Mouse (Mus musculus): ENCODE data around the gene Tfap2e. TPM values are rescaled to one million over a fixed set of nuclear protein-coding genes. Genes with fewer than 3 reads are reported as not detected.

Gene Tfap2e
- total and polyA plus RNA-seq, 3 experiments: 0.05 TPM; not detected in 2

DNA sequence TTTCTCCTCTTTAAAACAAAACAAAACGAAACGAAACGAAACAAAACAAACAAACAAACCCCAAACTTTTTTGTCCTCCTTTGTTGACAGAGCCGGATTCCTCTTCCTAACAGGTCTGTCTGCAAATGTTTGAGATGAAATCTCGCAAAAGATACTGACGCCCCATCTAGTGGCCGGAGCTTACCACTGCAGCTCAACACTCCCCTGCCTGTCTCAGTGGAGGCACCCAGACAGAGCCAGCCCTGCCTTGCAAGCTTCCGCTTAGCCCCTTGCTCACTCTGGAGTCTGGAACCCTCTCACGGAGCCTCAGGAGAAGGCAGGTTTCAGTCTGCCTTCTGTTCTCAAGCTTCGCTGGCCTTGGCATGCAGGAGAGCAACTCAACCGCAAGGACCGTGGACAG lies 5.4 kb upstream of the Tfap2e start:
- peaks cover 30% of the 10 kb centered on the region for H3K4me1 ChIP-seq (ENCODE audit: insufficient read depth, low read depth, low read length)
- DNase-seq (ENCODE audit: low spot score) (peak; percentile 70), ATAC-seq (ENCODE audit: extremely low read depth, insufficient number of reproducible peaks, low FRiP score, poor library complexity, severe bottlenecking) (peak; percentile 46; the same call in 1 of the 2 replicates)
- TF ChIP-seq CTCF (IDR thresholded peaks at IDR 0.05; ENCODE audit: low read depth, low read length) (peak; percentile 73), TAL1 (conservative IDR thresholded peaks at IDR 0.05; ENCODE audit: low read depth, low read length) (no peak)
- no peaks in the 10 kb centered on the region for H3K9me3 ChIP-seq (replicated peaks)
- no peak overlapping the region for H3K4me3 ChIP-seq (ENCODE audit: low read depth, low read length)
- H3K27me3 ChIP-seq (ENCODE audit: insufficient read depth, low read length): peaks cover 9% of the 10 kb centered on the region
- H3K36me3 ChIP-seq (replicated peaks): peaks cover 36% of the 10 kb centered on the region

DNA sequence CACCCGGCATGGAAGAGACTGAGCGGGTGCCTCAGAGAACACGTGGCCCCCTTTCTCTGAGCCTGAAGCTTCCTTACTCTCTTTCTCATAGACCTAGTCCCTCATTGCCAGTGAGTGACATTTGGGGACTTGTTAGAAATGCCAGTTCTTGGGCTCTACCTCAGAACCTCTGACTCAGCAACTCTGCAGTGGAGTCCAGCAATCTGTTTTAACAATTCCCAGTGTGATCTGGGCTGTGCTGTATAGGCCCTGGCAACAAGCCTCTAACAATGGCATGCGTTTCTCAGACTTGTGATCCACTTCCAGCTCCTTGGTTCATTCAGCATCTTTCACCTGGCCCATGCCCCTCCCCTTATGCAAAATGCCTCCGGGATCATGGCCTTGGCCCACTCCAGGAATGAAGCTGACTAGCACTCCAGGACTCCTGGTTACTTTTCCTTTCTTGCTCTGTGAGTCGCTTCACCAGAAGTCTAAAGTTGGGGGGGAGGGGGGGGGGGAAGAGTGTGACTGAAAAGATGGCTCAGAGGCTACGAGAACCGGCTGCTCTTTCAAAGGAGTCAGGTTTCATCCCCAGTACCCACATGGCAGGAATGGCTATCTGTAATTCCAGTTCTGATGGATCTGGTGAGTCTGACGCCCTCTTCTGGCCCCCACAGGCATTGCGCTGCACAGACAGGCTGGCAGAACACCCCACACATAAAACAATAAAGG lies 4.1 kb upstream of the Tfap2e start:
- DNase-seq (ENCODE audit: low spot score) (no peak), ATAC-seq (ENCODE audit: extremely low read depth, insufficient number of reproducible peaks, low FRiP score, poor library complexity, severe bottlenecking) (no peak)
- H3K4me3 ChIP-seq (ENCODE audit: low read depth, low read length): no peak overlapping the region
- H3K36me3 ChIP-seq (replicated peaks): peaks cover 23% of the 10 kb centered on the region
- peaks cover 16% of the 10 kb centered on the region for H3K27me3 ChIP-seq (ENCODE audit: insufficient read depth, low read length)
- H3K9me3 ChIP-seq (replicated peaks): peaks cover 9% of the 10 kb centered on the region
- TF ChIP-seq POLR2AphosphoS5 (IDR thresholded peaks at IDR 0.05; ENCODE audit: insufficient replicate concordance, low read depth, low read length) (no peak), GATA2 (IDR thresholded peaks at IDR 0.05; ENCODE audit: borderline replicate concordance, low read depth, low read length) (no peak), TAL1 (conservative IDR thresholded peaks at IDR 0.05; ENCODE audit: low read depth, low read length) (no peak), CTCF (IDR thresholded peaks at IDR 0.05; ENCODE audit: low read depth, low read length) (no peak), GATA1 (IDR thresholded peaks at IDR 0.05; ENCODE audit: borderline replicate concordance, low read length) (no peak)
- peaks cover 19% of the 10 kb centered on the region for H3K4me1 ChIP-seq (ENCODE audit: insufficient read depth, low read depth, low read length)

DNA sequence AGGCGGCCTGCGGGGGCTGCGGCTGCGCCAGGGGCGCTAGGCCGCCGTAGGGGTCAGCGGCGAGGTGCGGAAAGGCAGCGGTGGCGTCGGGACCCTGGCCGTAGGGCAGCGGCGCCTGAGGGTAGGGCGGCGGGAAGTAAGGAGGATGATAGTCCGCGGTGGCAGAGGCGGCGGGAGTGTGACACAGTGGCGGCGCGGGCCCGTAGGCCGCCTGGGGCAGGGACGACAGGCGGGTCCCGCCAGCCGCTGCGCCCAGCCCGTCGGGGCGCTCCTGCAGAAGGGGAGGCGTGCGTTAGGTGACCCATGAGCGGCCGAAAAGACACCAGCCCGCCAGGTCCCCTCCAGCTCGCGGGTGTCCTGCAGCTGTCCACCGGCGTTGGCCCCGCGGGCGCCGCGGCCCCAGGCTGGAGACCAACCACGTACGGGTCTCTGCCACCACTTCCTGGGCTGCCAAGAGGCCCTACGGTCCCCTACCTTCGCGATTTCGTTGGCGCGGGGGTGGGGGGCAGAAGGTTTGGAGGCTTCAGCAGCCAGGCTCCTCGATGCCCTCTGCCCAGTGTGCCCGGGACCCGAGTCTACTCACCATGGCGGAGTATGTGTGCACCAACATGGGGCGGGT lies 549 bp downstream of the Tfap2e start:
- ATAC-seq (ENCODE audit: extremely low read depth, insufficient number of reproducible peaks, low FRiP score, poor library complexity, severe bottlenecking) (no peak), DNase-seq (ENCODE audit: low spot score) (no peak)
- Histone ChIP-seq H3K4me1 (ENCODE audit: insufficient read depth, low read depth, low read length) (no peaks in the 10 kb centered on the region), H3K9me3 (replicated peaks) (peaks cover 14% of the 10 kb centered on the region), H3K27me3 (ENCODE audit: insufficient read depth, low read length) (peaks cover 35% of the 10 kb centered on the region), H3K36me3 (replicated peaks) (no peaks in the 10 kb centered on the region), H3K4me3 (ENCODE audit: low read depth, low read length) (no peak overlapping the region)
- TF ChIP-seq GATA2 (IDR thresholded peaks at IDR 0.05; ENCODE audit: borderline replicate concordance, low read depth, low read length) (no peak), CTCF (IDR thresholded peaks at IDR 0.05; ENCODE audit: low read depth, low read length) (no peak)

DNA sequence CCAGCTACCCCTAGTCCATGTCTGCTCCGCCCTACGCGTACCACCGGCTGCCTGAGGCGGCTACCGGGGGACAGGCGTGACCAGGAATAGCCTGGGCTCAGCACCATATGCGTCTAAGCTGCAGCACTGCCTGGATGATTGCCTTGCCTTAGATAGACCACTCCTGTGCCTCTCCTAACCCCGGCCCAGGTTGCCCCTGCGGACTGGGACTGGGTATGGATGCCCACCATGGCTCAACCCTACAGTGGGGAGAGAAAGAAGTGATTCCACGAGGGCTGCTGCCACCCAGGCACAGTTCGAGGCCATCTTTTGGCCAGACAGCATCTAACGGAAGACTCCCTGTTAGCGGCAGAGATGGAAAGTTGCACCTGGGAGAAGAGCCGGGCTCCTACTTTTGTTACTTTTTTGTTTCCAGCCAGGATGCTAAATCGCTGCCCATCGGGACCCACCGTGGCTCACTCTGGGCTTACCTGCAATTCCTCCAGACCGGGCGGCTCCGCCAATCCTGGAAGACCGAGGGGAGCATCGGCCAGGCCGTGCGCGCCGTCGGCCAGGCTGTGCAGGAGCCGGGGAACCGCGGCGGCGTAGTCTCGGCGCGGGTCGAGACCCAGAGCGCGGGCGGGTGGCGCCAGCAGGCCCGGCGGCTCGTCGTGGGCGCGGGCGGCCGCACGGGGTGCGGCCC lies 1.2 kb downstream of the Tfap2e start:
- Histone ChIP-seq H3K27me3 (ENCODE audit: insufficient read depth, low read length) (peaks cover 35% of the 10 kb centered on the region), H3K36me3 (replicated peaks) (no peaks in the 10 kb centered on the region), H3K9me3 (replicated peaks) (peaks cover 14% of the 10 kb centered on the region), H3K4me1 (ENCODE audit: insufficient read depth, low read depth, low read length) (no peaks in the 10 kb centered on the region), H3K4me3 (ENCODE audit: low read depth, low read length) (no peak overlapping the region)
- TF ChIP-seq POLR2AphosphoS5 (IDR thresholded peaks at IDR 0.05; ENCODE audit: insufficient replicate concordance, low read depth, low read length): no peak
- TF ChIP-seq GATA1 (IDR thresholded peaks at IDR 0.05; ENCODE audit: borderline replicate concordance, low read length): no peak
- no peak for TF ChIP-seq TAL1 (conservative IDR thresholded peaks at IDR 0.05; ENCODE audit: low read depth, low read length)
- TF ChIP-seq GATA2 (IDR thresholded peaks at IDR 0.05; ENCODE audit: borderline replicate concordance, low read depth, low read length): no peak
- no peak for TF ChIP-seq CTCF (IDR thresholded peaks at IDR 0.05; ENCODE audit: low read depth, low read length)
- ATAC-seq (ENCODE audit: extremely low read depth, insufficient number of reproducible peaks, low FRiP score, poor library complexity, severe bottlenecking): no peak
- no peak for DNase-seq (ENCODE audit: low spot score)

DNA sequence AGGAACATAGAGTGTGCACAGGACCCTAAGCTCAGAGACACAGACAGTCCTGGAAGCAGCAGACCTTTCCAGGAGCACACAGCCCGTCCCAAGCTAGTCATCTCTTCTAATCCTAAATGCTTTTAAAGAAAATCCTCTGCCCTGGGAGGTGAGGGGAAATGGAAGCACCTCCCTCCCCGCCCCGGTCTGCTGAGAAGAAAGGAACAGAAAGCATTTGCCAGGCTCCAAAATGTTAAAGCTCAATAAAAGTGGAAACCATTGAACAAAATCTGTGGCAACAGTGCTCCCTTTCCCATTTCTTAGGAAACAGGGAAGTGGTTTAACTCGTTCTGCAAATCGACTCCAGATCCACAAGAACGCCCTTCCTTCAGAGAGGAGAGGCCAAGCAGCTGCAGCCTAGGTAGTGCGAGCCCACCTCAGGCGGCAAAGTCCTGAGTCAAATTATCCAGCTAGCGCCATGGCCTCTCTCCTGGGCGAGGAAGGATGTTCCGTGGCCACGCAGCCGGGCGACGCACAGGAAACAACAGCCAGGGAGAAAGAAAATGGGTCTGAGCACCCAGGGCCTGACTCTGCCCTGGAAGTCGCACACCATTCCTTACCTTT lies 1.9 kb downstream of the Tfap2e start:
- Histone ChIP-seq H3K27me3 (ENCODE audit: insufficient read depth, low read length) (peaks cover 32% of the 10 kb centered on the region), H3K9me3 (replicated peaks) (peaks cover 14% of the 10 kb centered on the region), H3K36me3 (replicated peaks) (no peaks in the 10 kb centered on the region), H3K4me3 (ENCODE audit: low read depth, low read length) (no peak overlapping the region), H3K4me1 (ENCODE audit: insufficient read depth, low read depth, low read length) (no peaks in the 10 kb centered on the region)
- ATAC-seq (ENCODE audit: extremely low read depth, insufficient number of reproducible peaks, low FRiP score, poor library complexity, severe bottlenecking) (no peak), DNase-seq (ENCODE audit: low spot score) (no peak)
- TF ChIP-seq CTCF (IDR thresholded peaks at IDR 0.05; ENCODE audit: low read depth, low read length) (no peak), GATA2 (IDR thresholded peaks at IDR 0.05; ENCODE audit: borderline replicate concordance, low read depth, low read length) (no peak), POLR2AphosphoS5 (IDR thresholded peaks at IDR 0.05; ENCODE audit: insufficient replicate concordance, low read depth, low read length) (no peak), GATA1 (IDR thresholded peaks at IDR 0.05; ENCODE audit: borderline replicate concordance, low read length) (no peak), TAL1 (conservative IDR thresholded peaks at IDR 0.05; ENCODE audit: low read depth, low read length) (no peak)

Data from G1E (cell line).